Mouse (Mus musculus): ENCODE data around the gene Slco4a1.

Slco4a1 gene

DNA sequence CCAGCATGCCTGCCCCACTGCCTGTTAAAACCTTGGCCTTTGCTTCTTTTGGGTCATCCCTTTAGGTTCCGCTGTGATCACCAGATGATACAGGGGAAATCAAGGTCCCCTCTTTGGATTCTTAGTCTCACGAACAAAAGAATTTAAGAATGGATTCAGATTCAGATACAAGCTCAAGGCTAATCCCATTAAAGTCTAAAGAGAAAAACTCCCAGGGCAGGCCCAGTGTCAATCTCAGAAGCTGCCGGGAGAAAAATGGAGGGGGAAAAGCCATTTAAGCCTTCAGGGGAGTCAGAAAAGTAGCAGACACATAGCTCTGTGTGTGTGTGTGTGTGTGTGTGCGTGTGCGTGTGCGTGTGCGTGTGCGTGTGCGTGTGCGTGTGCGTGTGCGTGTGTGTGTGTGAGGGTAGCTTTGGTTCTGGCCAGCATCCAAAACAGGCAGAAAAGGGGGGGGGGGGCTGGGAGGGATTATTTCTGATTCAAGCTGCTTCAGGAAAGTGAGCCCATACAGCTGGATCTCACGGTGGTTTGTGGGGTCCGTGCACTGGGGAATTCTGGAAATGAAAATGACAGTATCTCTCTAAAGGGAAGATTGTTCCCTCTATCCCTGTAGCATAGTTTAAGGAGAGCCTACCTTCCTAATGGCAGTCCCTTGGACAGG, 52.5 kb downstream of the Slco4a1 start:
- no peak for DNase-seq (ENCODE audit: low spot score)

- no peak for DNase-seq (ENCODE audit: low spot score)
Measured at GRCm38 (mm10) chr2:180510867-180511266, 54.8 kb downstream of the Slco4a1 start.

- no peak for DNase-seq (ENCODE audit: low spot score)
Measured at GRCm38 (mm10) chr2:180511875-180512661, 56.0 kb downstream of the Slco4a1 start.

DNA sequence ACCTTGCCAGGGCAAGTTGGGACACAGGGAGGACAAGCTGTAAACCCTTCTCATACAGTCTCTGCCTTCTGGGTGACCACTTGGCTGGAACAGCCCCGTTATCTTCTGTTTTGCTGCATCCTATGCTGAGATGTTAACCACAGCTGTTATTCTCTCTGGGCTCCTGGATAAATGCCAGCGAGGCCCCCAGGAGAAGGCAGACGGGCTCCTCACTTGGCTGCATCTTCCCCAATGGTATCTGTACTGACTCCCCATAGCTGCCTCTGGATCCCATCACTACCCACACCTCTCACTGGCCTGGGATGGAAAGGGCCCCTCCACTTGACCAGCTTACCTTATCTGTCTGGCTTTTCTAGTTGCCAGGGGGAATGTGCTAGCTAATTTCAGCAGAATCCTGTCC, 57.0 kb downstream of the Slco4a1 start:
- no peak for DNase-seq (ENCODE audit: low spot score)

- DNase-seq (ENCODE audit: low spot score), result no peak
Measured at GRCm38 (mm10) chr2:180513835-180514234, 57.8 kb downstream of the Slco4a1 start.

DNA sequence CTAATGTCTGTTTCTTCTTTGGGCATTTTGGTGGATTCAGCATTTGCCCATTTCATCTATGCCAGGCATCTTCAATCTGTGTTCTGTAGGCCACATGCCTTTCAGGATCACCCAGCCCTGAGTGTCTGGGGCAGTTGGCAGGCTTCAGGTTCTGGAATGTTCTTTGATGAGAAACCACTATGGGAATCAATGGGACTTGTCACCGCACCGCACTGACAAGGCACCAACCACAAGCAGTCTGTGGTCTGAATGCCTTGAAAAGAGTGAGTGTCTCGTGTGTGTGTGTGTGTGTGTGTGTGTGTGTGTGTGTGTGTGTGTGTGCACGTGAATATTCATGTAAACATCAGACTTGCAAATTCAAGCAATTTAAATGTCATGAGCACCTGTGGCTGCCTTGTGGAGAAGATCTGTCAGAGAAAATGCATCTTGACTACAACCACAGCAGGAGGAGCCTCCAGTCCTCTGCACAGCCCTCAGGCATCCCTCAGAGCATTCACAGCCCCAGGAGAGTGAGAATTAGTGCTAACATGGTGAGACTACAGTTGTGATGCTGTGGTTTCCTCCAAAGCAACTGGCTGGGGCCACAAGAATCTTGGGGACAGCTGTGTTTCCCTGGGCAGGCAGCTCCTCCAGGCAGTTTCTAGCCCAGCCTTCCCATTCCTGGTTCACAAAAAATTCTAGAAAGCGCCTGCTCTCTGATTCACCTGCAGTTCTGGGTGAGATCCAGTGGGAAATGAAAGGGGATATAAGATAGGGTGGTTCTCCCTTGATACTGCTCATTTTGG, 65.6 kb downstream of the Slco4a1 start:
- DNase-seq (ENCODE audit: low spot score), result no peak

- no peak for DNase-seq (ENCODE audit: low spot score)
Measured at GRCm38 (mm10) chr2:180522825-180523224, 66.8 kb downstream of the Slco4a1 start.

Measured in urinary bladder, postnatal 14 days (tissue).